Mouse (Mus musculus): ENCODE measurements around the gene Cd274. TPM values are rescaled to one million over a fixed set of nuclear protein-coding genes. Genes with fewer than 3 reads are reported as not detected.

Gene Cd274
- polyA plus RNA-seq, 1 experiment from 2014 or later = 0.16 TPM

GRCm38 (mm10) chr19:29345636-29346035 is 21.6 kb upstream of the Cd274 start:
- Histone ChIP-seq H3K36me3 (0 out of 2 replicates have a peak, but pooled peaks cover 5% of the 10 kb centered on the region), H3K4me2 (no peak overlapping the region), H3K27me3 (no peaks in the 10 kb centered on the region), H3K27ac (no peak overlapping the region), H3K9me3 (replicated peaks) (no peaks in the 10 kb centered on the region), H3K4me3 (replicated peaks) (no peak overlapping the region), H3K4me1 (no peaks in the 10 kb centered on the region), H3K9ac (no peak overlapping the region)
- no peak for ATAC-seq (replicated peaks; ENCODE audit: low FRiP score)
- WGBS = 73% methylated on average over 6 of the region's 6 CpGs

- Histone ChIP-seq H3K27me3 (no peaks in the 10 kb centered on the region), H3K36me3 (0 out of 2 replicates have a peak, but pooled peaks cover 5% of the 10 kb centered on the region), H3K27ac (no peak overlapping the region), H3K4me1 (peaks cover 2% of the 10 kb centered on the region; the same call in 1 of the 2 replicates), H3K4me2 (no peak overlapping the region), H3K4me3 (replicated peaks) (no peak overlapping the region), H3K9me3 (replicated peaks) (no peaks in the 10 kb centered on the region), H3K9ac (no peak overlapping the region)
- 58% methylated on average over 5 of the region's 5 CpGs for WGBS
- no peak for ATAC-seq (replicated peaks; ENCODE audit: low FRiP score)
Observed at GRCm38 (mm10) chr19:29350991-29351390, 16.3 kb upstream of the Cd274 start.

GRCm38 (mm10) chr19:29354895-29355877 is 12.1 kb upstream of the Cd274 start:
- H3K4me2 ChIP-seq = peak overlapping the region; percentile 82
- H3K9ac ChIP-seq = no peak overlapping the region
- 3% methylated on average over 20 of the region's 20 CpGs for WGBS
- H3K27me3 ChIP-seq = no peaks in the 10 kb centered on the region
- peaks cover under 1% of the 10 kb centered on the region; the same call in 1 of the 2 replicates for H3K36me3 ChIP-seq
- peaks cover 2% of the 10 kb centered on the region; the same call in 1 of the 2 replicates for H3K4me1 ChIP-seq
- no peak overlapping the region for H3K27ac ChIP-seq
- no peaks in the 10 kb centered on the region for H3K9me3 ChIP-seq (replicated peaks)
- H3K4me3 ChIP-seq (replicated peaks) = peak overlapping the region; percentile 43
- ATAC-seq (replicated peaks; ENCODE audit: low FRiP score) = peak; percentile 74

- Histone ChIP-seq H3K4me1 (peaks cover 11% of the 10 kb centered on the region), H3K27me3 (no peaks in the 10 kb centered on the region), H3K9me3 (replicated peaks) (no peaks in the 10 kb centered on the region), H3K4me2 (no peak overlapping the region), H3K27ac (no peak overlapping the region), H3K4me3 (replicated peaks) (no peak overlapping the region), H3K9ac (no peak overlapping the region), H3K36me3 (no peaks in the 10 kb centered on the region; the same call in 1 of the 2 replicates)
- WGBS = 83% methylated on average over 11 of the region's 11 CpGs
- no peak for ATAC-seq (replicated peaks; ENCODE audit: low FRiP score)
Observed at GRCm38 (mm10) chr19:29356281-29356680, 11.0 kb upstream of the Cd274 start.

- Histone ChIP-seq H3K9me3 (replicated peaks) (no peaks in the 10 kb centered on the region), H3K4me1 (peaks cover 16% of the 10 kb centered on the region)
- ATAC-seq (replicated peaks; ENCODE audit: low FRiP score) = no peak
Observed at GRCm38 (mm10) chr19:29360251-29360650, 7.0 kb upstream of the Cd274 start.

GRCm38 (mm10) chr19:29361468-29362130 is 5.7 kb upstream of the Cd274 start:
- WGBS = 2% methylated on average over 33 of the region's 33 CpGs
- peak; percentile 100 for ATAC-seq (replicated peaks; ENCODE audit: low FRiP score)

More at GRCm38 (mm10) chr19:29360251-29360650, 7.0 kb upstream of the Cd274 start:
- H3K9ac ChIP-seq = no peak overlapping the region
- H3K36me3 ChIP-seq = no peaks in the 10 kb centered on the region; the same call in 1 of the 2 replicates
- H3K27ac ChIP-seq = no peak overlapping the region
- no peaks in the 10 kb centered on the region for H3K27me3 ChIP-seq
- H3K4me2 ChIP-seq = no peak overlapping the region
- WGBS = 89% methylated on average over 5 of the region's 5 CpGs
- no peak overlapping the region for H3K4me3 ChIP-seq (replicated peaks)

GRCm38 (mm10) chr19:29362173-29362930 is 4.9 kb upstream of the Cd274 start:
- no peak; the same call in 1 of the 2 replicates for ATAC-seq (replicated peaks; ENCODE audit: low FRiP score)
- no peaks in the 10 kb centered on the region for H3K9me3 ChIP-seq (replicated peaks)
- H3K27me3 ChIP-seq = no peaks in the 10 kb centered on the region
- H3K9ac ChIP-seq = peak overlapping the region; percentile 52; the same call in 1 of the 2 replicates
- H3K4me1 ChIP-seq = peaks cover 17% of the 10 kb centered on the region
- 45% methylated on average over 13 of the region's 13 CpGs for WGBS
- H3K4me3 ChIP-seq (replicated peaks) = peak overlapping the region; percentile 59
- H3K4me2 ChIP-seq = peak overlapping the region; percentile 74
- no peaks in the 10 kb centered on the region; the same call in 1 of the 2 replicates for H3K36me3 ChIP-seq
- H3K27ac ChIP-seq = no peak overlapping the region

More at GRCm38 (mm10) chr19:29361468-29362130, 5.7 kb upstream of the Cd274 start:
- Histone ChIP-seq H3K9me3 (replicated peaks) (no peaks in the 10 kb centered on the region), H3K36me3 (no peaks in the 10 kb centered on the region; the same call in 1 of the 2 replicates), H3K27ac (no peak overlapping the region), H3K4me3 (replicated peaks) (peak overlapping the region; percentile 59), H3K9ac (peak overlapping the region; percentile 52), H3K4me1 (peaks cover 14% of the 10 kb centered on the region), H3K27me3 (no peaks in the 10 kb centered on the region), H3K4me2 (peak overlapping the region; percentile 74)

- H3K27ac ChIP-seq = no peak overlapping the region
- H3K36me3 ChIP-seq = no peaks in the 10 kb centered on the region
- no peak for ATAC-seq (replicated peaks; ENCODE audit: low FRiP score)
- H3K4me1 ChIP-seq = peaks cover 20% of the 10 kb centered on the region
- no peaks in the 10 kb centered on the region for H3K27me3 ChIP-seq
- WGBS = 79% methylated on average over 7 of the region's 7 CpGs
- no peak overlapping the region for H3K4me2 ChIP-seq
- no peaks in the 10 kb centered on the region for H3K9me3 ChIP-seq (replicated peaks)
- H3K9ac ChIP-seq = no peak overlapping the region
- no peak overlapping the region for H3K4me3 ChIP-seq (replicated peaks)
Observed at GRCm38 (mm10) chr19:29363557-29363956, 3.7 kb upstream of the Cd274 start.

GRCm38 (mm10) chr19:29364076-29364475 is 3.2 kb upstream of the Cd274 start:
- Histone ChIP-seq H3K27me3 (no peaks in the 10 kb centered on the region), H3K4me1 (peaks cover 20% of the 10 kb centered on the region), H3K4me3 (replicated peaks) (no peak overlapping the region), H3K9me3 (replicated peaks) (no peaks in the 10 kb centered on the region), H3K36me3 (no peaks in the 10 kb centered on the region), H3K4me2 (no peak overlapping the region), H3K27ac (no peak overlapping the region), H3K9ac (no peak overlapping the region)
- 75% methylated on average over 5 of the region's 5 CpGs for WGBS
- ATAC-seq (replicated peaks; ENCODE audit: low FRiP score) = no peak

GRCm38 (mm10) chr19:29365105-29365504 is 2.1 kb upstream of the Cd274 start:
- H3K4me2 ChIP-seq = no peak overlapping the region
- no peaks in the 10 kb centered on the region for H3K27me3 ChIP-seq
- H3K9me3 ChIP-seq (replicated peaks) = no peaks in the 10 kb centered on the region
- H3K4me3 ChIP-seq (replicated peaks) = no peak overlapping the region
- WGBS = 32% methylated on average over 3 of the region's 3 CpGs
- H3K9ac ChIP-seq = no peak overlapping the region
- ATAC-seq (replicated peaks; ENCODE audit: low FRiP score) = no peak
- peaks cover 20% of the 10 kb centered on the region for H3K4me1 ChIP-seq
- H3K27ac ChIP-seq = no peak overlapping the region
- no peaks in the 10 kb centered on the region for H3K36me3 ChIP-seq

GRCm38 (mm10) chr19:29366226-29366968 is 858 bp upstream of the Cd274 start:
- Histone ChIP-seq H3K9ac (0 out of 2 replicates have a peak overlapping the region, but pooled peaks have one; percentile 24), H3K4me2 (peak overlapping the region; percentile 89), H3K27ac (no peak overlapping the region), H3K36me3 (no peaks in the 10 kb centered on the region), H3K9me3 (replicated peaks) (no peaks in the 10 kb centered on the region), H3K4me1 (peaks cover 11% of the 10 kb centered on the region), H3K27me3 (no peaks in the 10 kb centered on the region), H3K4me3 (replicated peaks) (peak overlapping the region; percentile 64)
- ATAC-seq (replicated peaks; ENCODE audit: low FRiP score) = no peak
- WGBS = 65% methylated on average over 20 of the region's 20 CpGs
